Mouse (Mus musculus) gastrocnemius, adult 2 months (tissue): Measurements from ENCODE around the gene Fam124b. TPM values are rescaled to one million over a fixed set of nuclear protein-coding genes. Genes with fewer than 3 reads are reported as not detected.
A peak's percentile ranks its signal among the peaks of the same experiment; 100 is the strongest.

Experiments used
- DNase-seq: peaks from one replicate; pipeline ENCODE4 v3.0.0; 2022
- H3K27ac ChIP-seq: fragments of 200-600 bp; 2 replicates; pipeline ENCODE4 v1.8.1; 2022; ENCODE audit warnings: mild to moderate bottlenecking
- H3K4me3 ChIP-seq: fragments of 200-600 bp; 2 replicates; pipeline ENCODE4 v1.8.1; 2022; ENCODE audit warnings: mild to moderate bottlenecking, moderate library complexity
- CTCF ChIP-seq: fragments of 200-600 bp; IDR thresholded peaks from 2 replicates; pipeline ENCODE4 v1.8.1; 2022; ENCODE audit warnings: antibody characterized with exemption, mild to moderate bottlenecking, moderate library complexity
- intact Hi-C: fragments of 180-260 bp; cut with DNase I; formaldehyde crosslinking; loops from one replicate; pipeline ENCODE4 v1.15.1; 2025
- total RNA-seq, 2 experiments: library from RNA; stranded (reverse); gene quantifications; 2 replicates each; pipeline ENCODE4 v1.2.3; 2021

Gene Fam124b
- total RNA-seq, 2 experiments from 2014 or later = 0.66 to 1.7 TPM

DNA sequence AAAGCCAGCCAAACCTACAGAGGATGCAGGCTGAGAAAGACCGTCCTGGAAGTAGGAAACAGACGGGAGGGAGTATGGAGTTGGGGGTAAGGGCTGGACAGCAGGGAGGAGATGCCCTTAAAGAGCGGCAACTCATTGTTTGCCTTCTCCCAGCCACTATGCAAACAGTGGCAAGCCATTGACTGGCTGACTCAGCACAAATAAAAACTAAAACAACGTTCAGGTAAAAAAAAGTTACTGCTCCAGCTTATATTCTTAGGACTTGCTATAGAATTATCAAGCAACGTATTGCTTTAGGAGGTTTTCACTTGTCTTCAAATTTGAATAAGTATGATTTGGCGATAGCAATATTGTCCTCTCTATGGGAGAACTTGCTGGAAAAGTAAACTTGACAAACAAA, 55.3 kb downstream of the Fam124b start:
- Histone ChIP-seq H3K27ac (no peak overlapping the region), H3K4me3 (no peak overlapping the region)
- no peak for DNase-seq
- no peak for TF ChIP-seq CTCF
- intact Hi-C loops = no loop called here

DNA sequence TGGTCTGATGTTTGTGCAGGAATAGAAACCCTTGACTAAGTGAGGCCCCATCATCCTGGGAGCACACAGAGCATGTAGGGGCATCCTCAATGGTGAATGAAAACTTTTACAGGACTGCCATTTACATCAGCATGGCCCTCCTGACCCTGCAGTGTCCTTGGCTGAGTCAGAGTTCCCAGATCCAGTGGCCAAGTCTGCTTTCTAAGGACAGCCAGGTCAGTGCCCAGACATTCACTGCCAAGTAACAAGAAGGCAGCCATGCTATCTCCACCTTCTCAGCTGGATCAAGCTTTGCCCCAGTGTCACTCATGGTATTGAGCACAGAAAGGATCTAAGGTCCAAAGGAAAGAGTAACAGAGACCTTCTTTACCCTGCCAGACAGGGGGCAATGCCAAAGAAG, 58.7 kb downstream of the Fam124b start:
- DNase-seq = no peak
- H3K27ac ChIP-seq = no peak overlapping the region
- intact Hi-C loops = no loop called here
- H3K4me3 ChIP-seq = no peak overlapping the region
- no peak for TF ChIP-seq CTCF

DNA sequence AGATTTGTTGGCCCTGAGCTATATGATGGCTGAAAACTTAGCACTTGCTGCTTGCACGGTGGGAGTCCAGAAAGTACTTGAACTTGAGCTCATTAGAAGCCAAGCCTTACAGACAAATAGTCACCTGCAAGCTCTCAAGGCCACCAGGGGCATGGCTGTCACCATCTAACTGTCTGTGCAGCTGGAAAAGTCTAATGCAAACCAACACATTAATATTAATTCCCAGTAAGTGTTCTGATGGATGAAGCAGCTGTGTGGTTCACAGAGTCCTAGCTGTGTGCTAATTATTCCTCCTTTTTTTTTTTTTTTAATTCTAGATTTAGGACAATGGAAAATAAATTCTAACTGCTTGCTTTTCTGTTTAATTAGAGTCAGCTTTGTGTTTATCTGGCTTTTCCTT, 63.4 kb downstream of the Fam124b start:
- DNase-seq = no peak
- TF ChIP-seq CTCF = no peak
- intact Hi-C loops = no loop called here
- Histone ChIP-seq H3K27ac (no peak overlapping the region), H3K4me3 (no peak overlapping the region)

DNA sequence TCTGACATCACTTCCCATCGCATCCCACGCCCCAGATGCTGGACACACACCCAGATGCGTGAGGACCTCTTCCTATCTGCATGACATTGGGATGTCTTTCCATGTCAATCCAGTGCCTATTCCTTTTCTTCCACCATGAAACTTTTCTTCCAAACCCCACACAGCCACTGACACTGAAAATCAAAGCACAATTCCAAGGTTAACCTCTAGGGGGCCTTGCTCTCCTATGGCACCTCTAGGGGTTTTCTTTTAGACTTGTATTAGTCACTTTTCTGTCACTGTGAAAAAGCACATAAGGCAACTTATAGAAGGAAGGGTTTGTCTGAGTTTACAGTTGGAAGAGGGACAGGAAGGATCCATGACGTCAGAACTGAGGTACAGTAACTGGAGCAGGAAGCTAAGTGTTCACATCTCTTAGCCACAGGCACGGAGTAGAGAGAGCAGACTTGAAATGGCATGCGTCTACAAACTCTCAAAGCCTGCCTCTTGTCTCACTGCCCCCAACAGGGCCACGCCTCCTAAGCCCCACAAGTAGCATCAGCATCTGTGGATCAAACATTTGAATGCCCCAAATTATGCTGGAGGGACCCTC, 65.1 kb downstream of the Fam124b start:
- TF ChIP-seq CTCF = peak; percentile 21; the same call in 1 of the 2 replicates
- Histone ChIP-seq H3K27ac (no peak overlapping the region), H3K4me3 (no peak overlapping the region)
- intact Hi-C loops = no loop called here
- DNase-seq = no peak

DNA sequence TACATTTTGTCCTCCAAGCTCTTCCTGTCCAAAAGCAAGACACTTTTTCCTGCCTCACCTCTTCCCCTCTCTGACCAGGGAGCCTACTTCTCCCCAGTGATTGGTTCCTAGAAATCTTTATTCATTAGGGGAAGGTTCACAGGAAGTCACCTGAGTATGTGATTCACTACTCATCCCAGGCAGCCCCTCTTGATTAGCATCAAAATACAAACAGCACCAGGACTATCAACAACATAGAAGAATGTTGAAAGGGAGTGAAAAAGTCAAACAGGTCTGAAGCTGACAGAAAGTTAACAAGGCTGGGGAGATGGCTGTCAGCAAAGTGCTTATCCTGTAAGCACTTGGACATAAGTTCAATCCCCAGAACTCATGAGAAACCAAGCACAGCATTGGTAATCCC, 67.6 kb downstream of the Fam124b start:
- intact Hi-C loops = no loop called here
- Histone ChIP-seq H3K4me3 (no peak overlapping the region), H3K27ac (no peak overlapping the region)
- no peak for TF ChIP-seq CTCF
- DNase-seq = no peak

Other genes starting within 250 kb of the Fam124b start
- gene Cul3, start 122.0 kb upstream of the Fam124b start, total RNA-seq = 100 to 1,000 TPM; 250 to 290 TPM
- not detected for gene Gm45261, start 243.0 kb upstream of the Fam124b start, total RNA-seq